Comparison of ENCODE assay signal across 13 mouse cellular contexts in genomic region chr13:74767186-74767585, GRCm38 (mm10).
"Had no signal": no experiment of that assay in that cellular context is flagged by ENCODE, and none has a peak within 500 bp of the region (broad histone marks: within the 10 kb centered on the region; RNA-seq: fewer than 3 reads in every experiment).

No protein-coding gene starts in this region.

- H3K27ac ChIP-seq: limb, embryonic 13.5 days; liver, embryonic 12.5 days; midbrain, embryonic 15.5 days; neural tube, embryonic 13.5 days had no signal

- H3K36me3 ChIP-seq: limb, embryonic 13.5 days; liver, embryonic 12.5 days; midbrain, embryonic 15.5 days; neural tube, embryonic 13.5 days had no signal

- H3K9me3 ChIP-seq: limb, embryonic 13.5 days; liver, embryonic 12.5 days; midbrain, embryonic 15.5 days; neural tube, embryonic 13.5 days had no signal

- H3K4me3 ChIP-seq: limb, embryonic 13.5 days; liver, embryonic 12.5 days; midbrain, embryonic 15.5 days; neural tube, embryonic 13.5 days had no signal

- DNase-seq: kidney, adult 8-10 months; kidney, postnatal 25 days; left cerebral cortex, postnatal 4 days; retina, postnatal 1 day; right cerebral cortex, postnatal 4 days; spleen, adult 18-20 months; thymus, postnatal 36 days had no signal

- H3K9ac ChIP-seq: limb, embryonic 13.5 days; liver, embryonic 12.5 days; midbrain, embryonic 15.5 days; neural tube, embryonic 13.5 days had no signal

- H3K4me1 ChIP-seq: limb, embryonic 13.5 days; neural tube, embryonic 13.5 days had no signal

- ATAC-seq: intestine, postnatal 0 days; liver, embryonic 12.5 days; midbrain, embryonic 15.5 days had no signal

- H3K27me3 ChIP-seq: limb, embryonic 13.5 days; liver, embryonic 12.5 days; midbrain, embryonic 15.5 days; neural tube, embryonic 13.5 days had no signal

- H3K4me2 ChIP-seq: limb, embryonic 13.5 days; liver, embryonic 12.5 days; midbrain, embryonic 11.5 days; midbrain, embryonic 15.5 days; neural tube, embryonic 13.5 days had no signal
